Mouse (Mus musculus) lung, adult 2 months (tissue): Measurements from ENCODE around the gene Ociad2. TPM values are rescaled to one million over a fixed set of nuclear protein-coding genes. Genes with fewer than 3 reads are reported as not detected.

Experiments used
- DNase-seq: peaks from one replicate; pipeline ENCODE4 v3.0.0; 2022
- H3K4me1 ChIP-seq: fragments of 200-500 bp; 2 replicates; pipeline ENCODE4 v1.6.1; 2011; ENCODE audit warnings: low read length; ENCODE audit not compliant: control insufficient read depth, insufficient read depth
- H3K4me3 ChIP-seq: fragments of 200-500 bp; replicated peaks from 2 replicates; pipeline ENCODE3; 2011; ENCODE audit warnings: low read depth, mild to moderate bottlenecking, control low read depth, low read length; ENCODE audit errors: extremely low read depth
- CTCF ChIP-seq: fragments of 200-500 bp; IDR thresholded peaks from 2 replicates; pipeline ENCODE4 v1.5.1; 2011; ENCODE audit warnings: mild to moderate bottlenecking, low read length, control low read depth; ENCODE audit not compliant: insufficient read depth
- POLR2A ChIP-seq: fragments of 200-500 bp; IDR thresholded peaks from 2 replicates; pipeline ENCODE4 v1.6.1; 2011; ENCODE audit warnings: low read depth, mild to moderate bottlenecking, control low read depth, low read length, borderline replicate concordance; ENCODE audit errors: extremely low read depth
- WGBS: fragments of 180-500 bp; shearing (Covaris S2); methylation state at CpG from one replicate; pipeline ENCODE4 v1.1.7; 2018; 5-methylcytosine and 5-hydroxymethylcytosine counted together
- polyA plus RNA-seq: library from polyadenylated mRNA; depleted of rRNA; stranded (reverse); fragments of >200 nt; gene quantifications from 2 replicates; pipeline ENCODE4 v1.2.3, GENCODE M21; 2012; rRNA removed

The Ociad2 gene
- polyA plus RNA-seq, 1 experiment, result 4.3 TPM

GRCm38 (mm10) chr5:73289900-73290299 is 50.9 kb downstream of the Ociad2 start:
- TF ChIP-seq CTCF (no peak), POLR2A (no peak)
- H3K4me3 ChIP-seq, result no peak overlapping the region
- H3K4me1 ChIP-seq, result no peaks in the 10 kb centered on the region
- 63% methylated on average over 2 of the region's 2 CpGs for WGBS
- DNase-seq, result no peak

- no peak for DNase-seq
- H3K4me1 ChIP-seq, result no peaks in the 10 kb centered on the region
- TF ChIP-seq CTCF (no peak), POLR2A (no peak)
- no peak overlapping the region for H3K4me3 ChIP-seq
- 40% methylated on average over 5 of the region's 5 CpGs for WGBS
Measured at GRCm38 (mm10) chr5:73286603-73287002, 54.2 kb downstream of the Ociad2 start.

- TF ChIP-seq POLR2A (no peak), CTCF (no peak)
- WGBS, result 81% methylated on average over 3 of the region's 3 CpGs
- H3K4me3 ChIP-seq, result no peak overlapping the region
- DNase-seq, result no peak
- no peaks in the 10 kb centered on the region for H3K4me1 ChIP-seq
Measured at GRCm38 (mm10) chr5:73285470-73285978, 55.3 kb downstream of the Ociad2 start.

- H3K4me1 ChIP-seq, result peaks cover 5% of the 10 kb centered on the region; the same call in 1 of the 2 replicates
- TF ChIP-seq CTCF, result no peak
- TF ChIP-seq POLR2A, result no peak
- DNase-seq, result no peak
- H3K4me3 ChIP-seq, result no peak overlapping the region
Measured at GRCm38 (mm10) chr5:73284046-73284445, 56.8 kb downstream of the Ociad2 start.

- no peak for DNase-seq
- WGBS, result 62% methylated on average over 4 of the region's 4 CpGs
- Histone ChIP-seq H3K4me1 (peaks cover 5% of the 10 kb centered on the region; the same call in 1 of the 2 replicates), H3K4me3 (no peak overlapping the region)
- TF ChIP-seq CTCF (no peak), POLR2A (no peak)
Measured at GRCm38 (mm10) chr5:73280567-73280850, 60.3 kb downstream of the Ociad2 start.

- Histone ChIP-seq H3K4me3 (no peak overlapping the region), H3K4me1 (peaks cover 5% of the 10 kb centered on the region; the same call in 1 of the 2 replicates)
- DNase-seq, result no peak
- TF ChIP-seq CTCF (no peak), POLR2A (no peak)
- WGBS, result 34% methylated on average over 4 of the region's 4 CpGs
Measured at GRCm38 (mm10) chr5:73279732-73280566, 60.9 kb downstream of the Ociad2 start.

- no peak for DNase-seq
- H3K4me1 ChIP-seq, result peaks cover 5% of the 10 kb centered on the region; the same call in 1 of the 2 replicates
- H3K4me3 ChIP-seq, result no peak overlapping the region
- TF ChIP-seq CTCF, result no peak
- no peak for TF ChIP-seq POLR2A
- 54% methylated on average over 10 of the region's 10 CpGs for WGBS
Measured at GRCm38 (mm10) chr5:73279190-73279589, 61.6 kb downstream of the Ociad2 start.

- 78% methylated on average over 2 of the region's 2 CpGs for WGBS
- peaks cover 5% of the 10 kb centered on the region; the same call in 1 of the 2 replicates for H3K4me1 ChIP-seq
- no peak for TF ChIP-seq POLR2A
- no peak for TF ChIP-seq CTCF
- no peak overlapping the region for H3K4me3 ChIP-seq
- no peak for DNase-seq
Measured at GRCm38 (mm10) chr5:73274941-73275340, 65.9 kb downstream of the Ociad2 start.

GRCm38 (mm10) chr5:73273171-73273570 is 67.7 kb downstream of the Ociad2 start:
- 82% methylated on average over 4 of the region's 4 CpGs for WGBS
- no peak for DNase-seq
- TF ChIP-seq POLR2A, result no peak
- TF ChIP-seq CTCF, result no peak
- H3K4me1 ChIP-seq, result no peaks in the 10 kb centered on the region
- H3K4me3 ChIP-seq, result no peak overlapping the region

Other genes with a start within 250 kb of the Ociad2 start
- gene Fryl, start 84.4 kb downstream of the Ociad2 start, polyA plus RNA-seq, result 59.5 and 72.1 TPM in 2 replicates
- 54.9 and 58.4 TPM in 2 replicates for gene Ociad1, start 48.2 kb downstream of the Ociad2 start, polyA plus RNA-seq
- gene Cwh43, start 65.0 kb upstream of the Ociad2 start, polyA plus RNA-seq, result 0.06 and 0.78 TPM in 2 replicates
- 3.4 and 6.4 TPM in 2 replicates for gene Dcun1d4, start 140.0 kb upstream of the Ociad2 start, polyA plus RNA-seq